Mouse (Mus musculus) liver, embryonic 13.5 days (tissue): Measurements from ENCODE around the gene Shank1. TPM values are rescaled to one million over a fixed set of nuclear protein-coding genes. Genes with fewer than 3 reads are reported as not detected.

Experiments used
- ATAC-seq: fragments of 200-750 bp; cut with Nextera tagmentation; 2 replicates; pipeline ENCODE4 v1.8.0; 2017; ENCODE audit warnings: low read depth, mild to moderate bottlenecking, moderate number of reproducible peaks, moderate library complexity
- DNase-seq: peaks from one replicate; pipeline ENCODE4 v3.0.0; 2022
- H3K27ac ChIP-seq: fragments of 300-500 bp; sonication (generic); 2 replicates; pipeline ENCODE4 v1.5.1; 2015; ENCODE audit warnings: moderate library complexity, mild to moderate bottlenecking, inconsistent platforms
- H3K27me3 ChIP-seq: fragments of 300-500 bp; sonication (generic); 2 replicates; pipeline ENCODE4 v1.6.1; 2015; ENCODE audit warnings: mild to moderate bottlenecking, inconsistent platforms
- H3K36me3 ChIP-seq: fragments of 300-500 bp; sonication (generic); 2 replicates; pipeline ENCODE4 v1.6.1; 2015; ENCODE audit warnings: mild to moderate bottlenecking, inconsistent platforms
- H3K4me1 ChIP-seq: fragments of 300-500 bp; sonication (generic); replicated peaks from 2 replicates; pipeline ENCODE4 v1.6.1; 2015; ENCODE audit warnings: inconsistent platforms
- H3K4me2 ChIP-seq: fragments of 300-500 bp; sonication (generic); 2 replicates; pipeline ENCODE4 v1.6.1; 2015; ENCODE audit warnings: inconsistent platforms, mild to moderate bottlenecking, moderate library complexity
- H3K4me3 ChIP-seq: fragments of 300-500 bp; sonication (generic); replicated peaks from 2 replicates; pipeline ENCODE4 v1.5.1; 2015; ENCODE audit warnings: mild to moderate bottlenecking, inconsistent platforms
- H3K9ac ChIP-seq: fragments of 300-500 bp; sonication (generic); 2 replicates; pipeline ENCODE4 v1.6.1; 2015; ENCODE audit warnings: mild to moderate bottlenecking, inconsistent platforms
- H3K9me3 ChIP-seq: fragments of 300-500 bp; sonication (generic); replicated peaks from 2 replicates; pipeline ENCODE4 v1.6.1; 2016; ENCODE audit warnings: inconsistent platforms
- WGBS: fragments of 180-500 bp; shearing (Covaris S2); methylation state at CpG from one replicate; pipeline ENCODE4 v1.1.7; 2015; ENCODE audit not compliant: insufficient replicate concordance; 5-methylcytosine and 5-hydroxymethylcytosine counted together
- polyA plus RNA-seq: library from polyadenylated mRNA; unstranded; fragments of >200 nt; fragmentation: Nextera tagmentation; extraction: Ambion mirVana; gene quantifications from 2 replicates; pipeline ENCODE4 v1.2.1, GENCODE M21; 2015

Gene Shank1
- polyA plus RNA-seq: 0.06 TPM in 2 replicates

- peak within 1 kb of the TSS; percentile 35 for H3K4me3 ChIP-seq
- 13% methylated on average over 15 of the region's 22 CpGs for WGBS
- DNase-seq (no peak), ATAC-seq (no peak)
- H3K4me2 ChIP-seq: peak within 1 kb of the TSS; percentile 56
- H3K4me1 ChIP-seq: peaks cover 22% of the 10 kb centered on the region
- H3K36me3 ChIP-seq: no peaks in the 10 kb centered on the region
- H3K9ac ChIP-seq: no peak within 1 kb of the TSS
- no peaks in the 10 kb centered on the region for H3K9me3 ChIP-seq
- H3K27ac ChIP-seq: no peak within 1 kb of the TSS
- peaks cover 78% of the 10 kb centered on the region for H3K27me3 ChIP-seq
These were observed at the start of gene Shank1 for GRCm38 (mm10) chr7:44309475-44310284. TSS of gene Shank1 (plus strand) at chr7:44310253.

DNA sequence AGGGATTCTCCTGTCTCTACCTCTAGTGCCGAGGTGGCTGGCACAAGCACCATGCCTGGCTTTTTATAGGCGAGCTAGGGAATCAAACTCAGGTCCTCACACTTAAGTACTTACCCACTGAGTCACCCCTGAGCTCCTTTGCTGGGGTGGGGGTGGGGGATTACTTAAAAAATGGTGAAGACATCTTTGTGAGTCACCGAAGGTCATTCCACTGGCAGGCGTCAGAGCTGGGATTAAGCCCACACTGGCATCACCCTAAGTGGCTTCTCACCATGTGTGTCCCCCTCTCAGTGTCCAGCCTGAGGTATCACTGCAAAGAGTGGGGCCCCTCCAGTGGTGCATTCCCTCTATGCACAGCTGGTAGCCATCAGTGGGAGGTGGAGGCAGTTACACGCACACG is 49.6 kb upstream of the Shank1 start:
- H3K27me3 ChIP-seq: peaks cover 41% of the 10 kb centered on the region
- peaks cover 5% of the 10 kb centered on the region; the same call in 1 of the 2 replicates for H3K4me1 ChIP-seq
- no peaks in the 10 kb centered on the region for H3K9me3 ChIP-seq
- no peak overlapping the region for H3K4me3 ChIP-seq
- H3K36me3 ChIP-seq: no peaks in the 10 kb centered on the region
- no peak for DNase-seq
- WGBS: 56% methylated on average over 6 of the region's 6 CpGs
- H3K27ac ChIP-seq: no peak overlapping the region
- H3K4me2 ChIP-seq: no peak overlapping the region
- H3K9ac ChIP-seq: no peak overlapping the region
- no peak for ATAC-seq

DNA sequence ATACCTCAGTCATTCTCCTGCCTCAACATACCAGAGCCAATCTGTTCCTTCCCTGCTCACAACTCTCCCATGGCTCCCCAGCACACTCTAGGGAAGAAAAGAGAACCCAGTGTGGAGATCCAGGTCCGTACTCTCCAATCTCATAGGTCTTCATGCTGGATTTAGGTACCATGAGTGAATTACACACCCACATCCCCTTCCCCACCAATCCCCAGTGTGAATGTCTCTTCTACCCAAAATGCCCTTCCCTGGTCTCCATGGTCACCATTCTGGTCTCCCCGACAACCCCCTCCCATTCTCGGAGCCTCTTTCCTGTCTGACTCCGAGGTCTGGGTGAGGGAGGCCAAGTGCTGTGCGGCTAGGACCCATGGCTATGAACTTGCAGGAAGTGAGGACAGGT is 48.9 kb upstream of the Shank1 start, which contains the start of gene Gm15517:
Gene Gm15517, plus strand, starts transcription at position 301 of the 400 bp plus-strand sequence.
- Histone ChIP-seq H3K4me2 (no peak within 1 kb of the TSS), H3K36me3 (no peaks in the 10 kb centered on the region), H3K4me3 (no peak within 1 kb of the TSS), H3K27me3 (peaks cover 41% of the 10 kb centered on the region), H3K27ac (no peak within 1 kb of the TSS), H3K9ac (no peak within 1 kb of the TSS), H3K9me3 (no peaks in the 10 kb centered on the region), H3K4me1 (peaks cover 5% of the 10 kb centered on the region; the same call in 1 of the 2 replicates)
- no peak for DNase-seq
- no peak for ATAC-seq
- WGBS: 43% methylated on average over 5 of the region's 5 CpGs

- Histone ChIP-seq H3K4me1 (peaks cover 5% of the 10 kb centered on the region; the same call in 1 of the 2 replicates), H3K36me3 (no peaks in the 10 kb centered on the region), H3K4me3 (peak overlapping the region; percentile 14; the same call in 1 of the 2 replicates), H3K9me3 (no peaks in the 10 kb centered on the region), H3K9ac (no peak overlapping the region), H3K27ac (no peak overlapping the region), H3K27me3 (peaks cover 52% of the 10 kb centered on the region), H3K4me2 (no peak overlapping the region)
- WGBS: 4% methylated on average over 34 of the region's 34 CpGs
- ATAC-seq: peak; percentile 46; the same call in 1 of the 2 replicates
- DNase-seq: peak; percentile 81
These were observed 47.0 kb upstream of the Shank1 start for GRCm38 (mm10) chr7:44262791-44263643.

DNA sequence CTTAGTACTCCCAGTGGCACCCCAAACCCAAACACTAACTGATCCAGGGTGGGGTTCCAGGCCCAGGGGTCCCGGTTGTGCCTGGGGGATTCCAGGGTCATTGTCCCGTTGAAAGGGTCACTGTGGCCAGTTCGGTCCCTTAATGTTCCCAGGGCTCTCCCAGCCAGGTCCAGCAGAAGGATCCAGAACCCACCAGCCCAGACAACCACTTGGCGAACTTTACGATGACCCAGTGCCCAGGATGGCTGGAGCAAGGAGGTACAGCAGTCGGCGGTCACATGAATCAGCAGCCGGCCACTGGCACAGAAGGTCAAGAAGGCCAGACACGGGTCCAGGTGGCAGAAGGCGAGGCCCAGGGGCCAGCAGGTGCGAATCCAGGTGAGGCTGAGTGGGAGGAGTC is 41.9 kb upstream of the Shank1 start:
- Histone ChIP-seq H3K36me3 (no peaks in the 10 kb centered on the region), H3K4me1 (peaks cover 3% of the 10 kb centered on the region; the same call in 1 of the 2 replicates), H3K4me3 (no peak overlapping the region), H3K9me3 (no peaks in the 10 kb centered on the region), H3K9ac (no peak overlapping the region), H3K27ac (no peak overlapping the region), H3K27me3 (peaks cover 40% of the 10 kb centered on the region), H3K4me2 (no peak overlapping the region)
- 68% methylated on average over 11 of the region's 11 CpGs for WGBS
- DNase-seq (no peak), ATAC-seq (no peak)

- no peak overlapping the region for H3K27ac ChIP-seq
- H3K4me2 ChIP-seq: no peak overlapping the region
- H3K27me3 ChIP-seq: peaks cover 36% of the 10 kb centered on the region
These were observed 40.7 kb upstream of the Shank1 start for GRCm38 (mm10) chr7:44269397-44269796.

DNA sequence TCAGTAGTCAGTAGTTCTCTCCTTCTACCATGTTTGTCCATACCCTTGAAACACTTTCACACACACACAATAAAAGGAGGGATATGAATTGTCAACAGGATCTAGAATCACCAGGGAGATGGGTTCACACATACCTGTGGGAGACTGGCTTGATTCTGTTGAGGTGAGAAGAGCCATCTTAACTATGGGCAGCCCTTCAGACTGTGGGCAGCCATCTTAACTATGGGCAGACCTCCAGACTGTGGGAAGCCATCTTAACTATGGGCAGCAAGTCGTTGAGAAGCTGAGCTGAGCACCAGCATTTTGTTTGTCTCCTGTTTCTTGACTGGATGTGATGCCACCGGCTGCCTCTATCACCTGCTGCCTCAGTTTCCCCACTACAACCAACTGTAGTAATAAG is 38.7 kb upstream of the Shank1 start:
- Histone ChIP-seq H3K9ac (no peak overlapping the region), H3K27ac (no peak overlapping the region), H3K4me3 (no peak overlapping the region), H3K4me2 (no peak overlapping the region), H3K9me3 (no peaks in the 10 kb centered on the region), H3K4me1 (no peaks in the 10 kb centered on the region), H3K27me3 (peaks cover 39% of the 10 kb centered on the region), H3K36me3 (no peaks in the 10 kb centered on the region)
- 56% methylated on average over 2 of the region's 2 CpGs for WGBS
- DNase-seq (no peak), ATAC-seq (no peak)

More at GRCm38 (mm10) chr7:44269397-44269796, 40.7 kb upstream of the Shank1 start:
- Histone ChIP-seq H3K36me3 (no peaks in the 10 kb centered on the region), H3K9me3 (no peaks in the 10 kb centered on the region), H3K4me3 (no peak overlapping the region), H3K4me1 (no peaks in the 10 kb centered on the region), H3K9ac (no peak overlapping the region)
- 47% methylated on average over 2 of the region's 2 CpGs for WGBS
- no peak for ATAC-seq
- DNase-seq: no peak

DNA sequence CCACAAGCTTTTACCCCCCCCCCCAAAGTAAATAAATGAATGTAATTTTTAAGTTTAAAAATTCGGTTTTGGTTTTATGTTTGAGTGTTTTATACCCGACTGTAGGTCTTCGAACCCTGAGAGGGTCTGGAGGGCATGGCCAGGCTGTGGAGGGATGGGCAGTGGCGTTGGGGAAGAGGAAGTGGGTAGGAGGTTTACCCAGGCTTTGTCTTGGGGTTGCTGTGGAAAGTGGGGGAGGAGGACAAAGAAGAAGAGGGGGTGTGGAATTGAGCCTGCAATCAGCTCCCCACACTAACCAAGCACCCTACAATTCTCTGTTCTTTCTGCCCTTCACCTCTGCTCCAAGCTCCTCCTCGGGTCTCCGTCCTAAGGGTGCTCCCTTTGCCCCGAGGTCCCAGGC is 37.5 kb upstream of the Shank1 start:
- Histone ChIP-seq H3K36me3 (no peaks in the 10 kb centered on the region), H3K4me3 (no peak overlapping the region), H3K27me3 (peaks cover 32% of the 10 kb centered on the region), H3K4me1 (no peaks in the 10 kb centered on the region), H3K4me2 (no peak overlapping the region), H3K9me3 (no peaks in the 10 kb centered on the region), H3K27ac (no peak overlapping the region), H3K9ac (no peak overlapping the region)
- WGBS: 60% methylated on average over 7 of the region's 7 CpGs
- no peak for ATAC-seq
- no peak for DNase-seq

DNA sequence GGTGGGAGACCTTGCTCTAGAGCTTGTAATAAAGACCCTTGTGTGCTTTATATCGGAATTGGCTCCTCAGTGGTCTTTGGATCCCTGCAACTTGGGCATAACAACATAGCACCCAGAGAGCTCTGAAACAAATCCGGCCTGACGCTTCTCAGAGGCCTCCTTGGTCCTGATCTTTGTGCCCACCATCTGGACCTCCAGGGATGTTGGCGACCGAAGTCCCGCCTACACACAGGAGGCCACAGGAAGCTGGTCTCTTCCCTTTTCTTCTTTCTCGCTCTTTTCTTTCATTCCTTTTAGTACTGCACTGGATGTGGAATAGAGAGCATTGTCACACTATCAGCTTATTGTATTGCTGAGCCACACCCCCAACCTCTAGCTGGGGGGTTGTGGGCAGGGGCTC is 36.6 kb upstream of the Shank1 start:
- H3K27ac ChIP-seq: no peak overlapping the region
- DNase-seq (no peak), ATAC-seq (no peak)
- H3K9me3 ChIP-seq: no peaks in the 10 kb centered on the region
- 48% methylated on average over 7 of the region's 7 CpGs for WGBS
- no peak overlapping the region for H3K4me2 ChIP-seq
- peaks cover 23% of the 10 kb centered on the region for H3K27me3 ChIP-seq
- H3K4me1 ChIP-seq: no peaks in the 10 kb centered on the region
- no peak overlapping the region for H3K9ac ChIP-seq
- no peak overlapping the region for H3K4me3 ChIP-seq
- H3K36me3 ChIP-seq: no peaks in the 10 kb centered on the region

DNA sequence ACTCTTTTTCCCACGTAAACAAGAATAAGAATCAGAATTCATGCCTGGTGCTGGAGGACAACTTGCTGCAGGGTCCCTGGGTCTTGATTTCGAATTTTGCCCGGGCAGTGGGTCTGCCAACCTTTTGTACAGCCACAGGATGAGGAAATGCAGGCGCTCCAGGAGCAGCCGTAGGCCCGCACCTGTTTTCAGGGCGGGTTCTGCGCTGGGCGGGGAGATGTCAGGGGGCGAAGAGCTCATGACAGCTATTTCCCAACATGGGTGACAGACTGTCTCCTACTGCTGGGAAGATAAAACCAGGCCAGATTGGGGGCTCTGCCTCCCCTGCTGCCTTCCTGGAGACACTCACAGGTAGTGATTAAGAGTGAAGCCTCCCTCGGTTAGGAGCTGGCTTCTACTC is 36.0 kb upstream of the Shank1 start:
- ATAC-seq (no peak), DNase-seq (no peak)
- WGBS: 28% methylated on average over 11 of the region's 11 CpGs
- Histone ChIP-seq H3K36me3 (no peaks in the 10 kb centered on the region), H3K4me3 (no peak overlapping the region), H3K27me3 (peaks cover 20% of the 10 kb centered on the region), H3K27ac (no peak overlapping the region), H3K4me2 (no peak overlapping the region), H3K4me1 (no peaks in the 10 kb centered on the region), H3K9me3 (no peaks in the 10 kb centered on the region), H3K9ac (no peak overlapping the region)

GRCm38 (mm10) chr7:44275546-44275945 is 34.5 kb upstream of the Shank1 start:
- no peaks in the 10 kb centered on the region for H3K4me1 ChIP-seq
- peaks cover 20% of the 10 kb centered on the region for H3K27me3 ChIP-seq
- no peaks in the 10 kb centered on the region for H3K9me3 ChIP-seq
- 62% methylated on average over 3 of the region's 3 CpGs for WGBS
- no peak for DNase-seq
- H3K36me3 ChIP-seq: no peaks in the 10 kb centered on the region
- no peak overlapping the region for H3K4me2 ChIP-seq
- no peak for ATAC-seq
- no peak overlapping the region for H3K4me3 ChIP-seq
- H3K27ac ChIP-seq: no peak overlapping the region
- H3K9ac ChIP-seq: no peak overlapping the region
